ENCODE assay signal across 16 mouse cellular contexts in the genomic region with DNA sequence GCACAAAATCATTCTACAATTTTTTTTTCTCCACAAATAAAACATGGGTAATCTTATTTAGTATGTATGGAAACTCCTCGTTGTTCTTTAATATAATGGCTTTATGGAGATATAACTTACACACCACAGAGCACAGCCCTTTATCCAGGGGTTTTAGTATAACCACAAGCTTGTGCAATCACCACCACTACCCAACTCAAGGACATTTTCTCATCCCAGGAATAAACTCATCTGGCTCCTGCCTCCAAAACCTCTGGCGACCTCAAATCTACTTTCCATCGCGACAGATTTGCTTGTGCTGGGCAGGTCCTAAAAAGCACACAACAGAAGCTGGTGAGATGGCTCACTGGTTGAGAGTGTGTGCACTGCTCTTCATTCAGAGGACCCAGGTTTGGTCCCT. TPM values are rescaled to one million over a fixed set of nuclear protein-coding genes. Genes with fewer than 3 reads are reported as not detected.
"Had no signal": no experiment of that assay in that cellular context is flagged by ENCODE, and none has a peak within 500 bp of the region (broad histone marks: within the 10 kb centered on the region; RNA-seq: fewer than 3 reads in every experiment).

No protein-coding gene starts in this region.

- ATAC-seq: midbrain, embryonic 15.5 days had no signal

- H3K4me3 ChIP-seq: layer of hippocampus, adult 2 months; lung, embryonic 15.5 days; megakaryocyte, embryonic 14.5 days; midbrain, embryonic 15.5 days; stomach, embryonic 15.5 days had no signal

- H3K9me3 ChIP-seq: lung, embryonic 15.5 days; megakaryocyte, embryonic 14.5 days; midbrain, embryonic 15.5 days; stomach, embryonic 15.5 days had no signal

- H3K4me2 ChIP-seq: lung, embryonic 15.5 days; midbrain, embryonic 11.5 days; midbrain, embryonic 15.5 days; stomach, embryonic 15.5 days had no signal

- H3K36me3 ChIP-seq: lung, embryonic 15.5 days; midbrain, embryonic 15.5 days; stomach, embryonic 15.5 days had no signal

- H3K4me1 ChIP-seq: midbrain, embryonic 15.5 days had no signal

- H3K9ac ChIP-seq: liver, embryonic 14.5 days; lung, embryonic 15.5 days; midbrain, embryonic 15.5 days; stomach, embryonic 15.5 days had no signal

- H3K27me3 ChIP-seq: lung, embryonic 15.5 days; midbrain, embryonic 15.5 days; stomach, embryonic 15.5 days had no signal

- DNase-seq: kidney, adult 11 months; kidney, postnatal 10 days; kidney, postnatal 4 days; lung, postnatal 14 days; right cerebral cortex, postnatal 14 days; thymus, adult 2 months; thymus, postnatal 25 days had no signal

- H3K27ac ChIP-seq: layer of hippocampus, adult 2 months; liver, embryonic 14.5 days; lung, embryonic 15.5 days; midbrain, embryonic 15.5 days; stomach, embryonic 15.5 days had no signal

RNA-seq across cellular contexts. Expression of a gene that starts 43.3 kb away (rescaled TPM):
- total RNA-seq: layer of hippocampus, adult 2 months had no signal
- polyA plus RNA-seq: midbrain, embryonic 11.5 days; midbrain, embryonic 15.5 days; neural tube, embryonic 14.5 days had no signal

RNA-seq across cellular contexts. Expression of a gene that starts 49.5 kb away (rescaled TPM):
- polyA plus RNA-seq: macrophage had no signal
